Mouse (Mus musculus) G1E (cell line): ENCODE data around the gene 2310030G06Rik. TPM values are rescaled to one million over a fixed set of nuclear protein-coding genes. Genes with fewer than 3 reads are reported as not detected.

ENCODE experiments used
- ATAC-seq: 2 replicates; pipeline ENCODE4 v1.8.0; 2016; ENCODE audit warnings: mild to moderate bottlenecking; ENCODE audit not compliant: insufficient number of reproducible peaks, poor library complexity, low FRiP score, severe bottlenecking; ENCODE audit errors: extremely low read depth
- DNase-seq: peaks from one replicate; pipeline ENCODE4 v3.0.0; 2012; ENCODE audit warnings: low spot score
- H3K27me3 ChIP-seq: 2 replicates; pipeline ENCODE4 v1.6.1; 2012; ENCODE audit warnings: mild to moderate bottlenecking, low read length, inconsistent platforms; ENCODE audit not compliant: insufficient read depth
- H3K36me3 ChIP-seq: replicated peaks from 2 replicates; pipeline ENCODE3; 2012; ENCODE audit warnings: mild to moderate bottlenecking, inconsistent platforms
- H3K4me1 ChIP-seq: 2 replicates; pipeline ENCODE4 v1.6.1; 2012; ENCODE audit warnings: low read depth, low read length, inconsistent platforms, mixed read lengths; ENCODE audit not compliant: insufficient read depth
- H3K4me3 ChIP-seq: 2 replicates; pipeline ENCODE4 v1.5.1; 2012; ENCODE audit warnings: low read depth, mild to moderate bottlenecking, inconsistent platforms, low read length, moderate library complexity, mixed read lengths
- H3K9me3 ChIP-seq: replicated peaks from 2 replicates; pipeline ENCODE4 v1.6.1; 2012; ENCODE audit warnings: inconsistent platforms
- CTCF ChIP-seq: IDR thresholded peaks from 2 replicates; pipeline ENCODE4 v1.5.1; 2012; ENCODE audit warnings: low read depth, low read length, inconsistent platforms, mixed read lengths
- GATA1 ChIP-seq: IDR thresholded peaks from 2 replicates; pipeline ENCODE4 v1.6.1; 2012; ENCODE audit warnings: borderline replicate concordance, low read length, inconsistent platforms, mixed read lengths
- GATA2 ChIP-seq: IDR thresholded peaks from 2 replicates; pipeline ENCODE4 v1.6.1; 2012; ENCODE audit warnings: low read depth, low read length, inconsistent platforms, borderline replicate concordance
- POLR2AphosphoS5 ChIP-seq: IDR thresholded peaks from 2 replicates; pipeline ENCODE4 v1.6.1; 2012; ENCODE audit warnings: low read depth, low read length, inconsistent platforms; ENCODE audit not compliant: insufficient replicate concordance
- TAL1 ChIP-seq: conservative IDR thresholded peaks from 2 replicates; pipeline ENCODE4 v1.6.1; 2012; ENCODE audit warnings: low read depth, low read length, inconsistent platforms, mixed read lengths
- polyA plus RNA-seq: library from polyadenylated mRNA; stranded (reverse); fragments of >175 nt; gene quantifications from 2 replicates; pipeline ENCODE4 v1.2.3, GENCODE M21; 2012
- total RNA-seq, 2 experiments: library from RNA; stranded (forward) in 1 of 2; stranded (reverse) in 1 of 2; fragments of 200-1000 nt in 1 of 2; fragments of >200 nt in 1 of 2; fragmentation: Nextera tagmentation in 1 of 2; gene quantifications; 2 replicates each; pipeline ENCODE4 v1.2.3; 2014 to 2017

2310030G06Rik gene
- total and polyA plus RNA-seq, 3 experiments = 1.1 TPM; not detected in 2

DNA sequence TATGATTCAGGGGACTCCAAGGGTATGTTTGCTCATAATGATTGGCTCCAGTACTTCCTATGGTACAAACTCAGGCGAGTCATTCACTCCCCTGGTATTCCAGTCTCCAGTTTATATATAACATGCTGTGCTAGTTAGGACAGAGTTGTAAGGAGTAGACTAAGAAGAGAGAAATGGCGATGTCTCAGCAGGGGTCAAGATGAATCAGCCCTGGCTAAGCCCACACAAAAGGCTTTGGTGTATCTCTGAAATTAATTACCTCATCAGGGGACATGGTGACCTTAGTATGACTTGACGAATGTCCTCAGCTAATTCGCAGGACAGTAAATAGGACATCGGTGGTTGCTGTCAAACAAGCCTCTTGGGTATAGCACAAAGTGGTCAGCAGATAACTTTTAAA, 10.4 kb upstream of the 2310030G06Rik start:
- no peak for DNase-seq
- Histone ChIP-seq H3K9me3 (no peaks in the 10 kb centered on the region), H3K27me3 (peaks cover 24% of the 10 kb centered on the region), H3K4me3 (no peak overlapping the region), H3K36me3 (no peaks in the 10 kb centered on the region), H3K4me1 (no peaks in the 10 kb centered on the region)
- ATAC-seq = no peak
- TF ChIP-seq CTCF = no peak
- TF ChIP-seq TAL1 = no peak
- no peak for TF ChIP-seq GATA2
- TF ChIP-seq GATA1 = no peak
- no peak for TF ChIP-seq POLR2AphosphoS5

DNA sequence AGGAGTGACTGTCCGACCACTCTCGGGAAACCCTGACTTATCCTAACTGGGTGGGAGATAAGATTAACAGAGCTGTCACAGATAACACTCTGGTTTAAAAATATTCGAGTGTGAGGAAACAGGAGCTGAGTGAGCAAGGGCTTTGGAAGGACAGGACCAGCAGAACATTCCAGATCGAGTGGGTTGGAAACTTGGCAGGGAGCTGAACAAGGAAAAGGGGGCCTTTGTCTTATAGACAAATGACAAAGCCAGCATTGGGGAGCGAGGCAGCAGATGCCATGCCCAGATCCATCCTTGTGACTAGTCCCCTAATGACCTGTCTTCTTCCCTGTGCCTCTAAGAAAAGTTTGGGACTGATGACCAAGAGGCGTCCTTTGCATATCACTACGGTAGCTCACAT, 7.6 kb upstream of the 2310030G06Rik start:
- H3K9me3 ChIP-seq = no peaks in the 10 kb centered on the region
- H3K27me3 ChIP-seq = peaks cover 31% of the 10 kb centered on the region
- H3K4me3 ChIP-seq = no peak overlapping the region
- no peaks in the 10 kb centered on the region for H3K36me3 ChIP-seq
- no peak for TF ChIP-seq GATA2
- TF ChIP-seq CTCF = no peak
- DNase-seq (no peak), ATAC-seq (no peak)
- no peaks in the 10 kb centered on the region for H3K4me1 ChIP-seq

DNA sequence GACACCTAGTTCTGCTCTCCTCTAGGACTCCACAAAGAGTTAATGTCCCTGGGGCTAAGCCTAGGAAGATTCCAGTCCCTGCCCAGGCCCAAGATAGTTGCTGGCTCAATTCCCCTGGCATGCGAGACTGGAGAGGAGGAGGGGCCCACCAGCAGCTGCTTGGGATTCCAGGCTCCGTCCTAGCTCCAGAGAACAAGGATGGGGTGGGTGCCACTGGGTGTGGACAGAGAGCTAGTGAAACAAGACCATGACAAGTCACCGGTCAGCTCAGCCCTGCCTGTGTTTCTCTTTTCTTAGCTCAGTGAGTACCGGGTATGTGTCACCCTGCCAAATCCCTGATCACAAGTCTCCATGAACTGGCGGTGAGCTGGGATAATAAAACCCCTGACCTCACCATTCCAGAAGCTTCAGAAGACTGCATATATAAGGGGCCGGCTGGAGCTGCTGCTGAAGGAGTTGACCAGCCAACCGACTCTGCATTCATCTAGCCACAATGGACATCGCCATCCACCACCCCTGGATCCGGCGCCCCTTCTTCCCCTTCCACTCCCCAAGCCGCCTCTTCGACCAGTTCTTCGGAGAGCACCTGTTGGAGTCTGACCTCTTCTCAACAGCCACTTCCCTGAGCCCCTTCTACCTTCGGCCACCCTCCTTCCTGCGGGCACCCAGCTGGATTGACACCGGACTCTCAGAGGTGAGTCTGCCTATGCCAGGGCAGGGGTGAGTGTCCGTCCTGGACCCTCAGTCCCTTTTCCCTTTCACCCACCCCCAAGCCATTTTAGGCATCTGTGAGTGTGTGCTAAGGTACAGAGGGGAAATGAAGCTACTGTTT, 6.7 kb upstream of the 2310030G06Rik start:
- DNase-seq = no peak
- TF ChIP-seq POLR2AphosphoS5 = no peak
- TF ChIP-seq CTCF = no peak
- no peak for TF ChIP-seq GATA1
- TF ChIP-seq TAL1 = no peak
- TF ChIP-seq GATA2 = no peak
- H3K36me3 ChIP-seq = no peaks in the 10 kb centered on the region

DNA sequence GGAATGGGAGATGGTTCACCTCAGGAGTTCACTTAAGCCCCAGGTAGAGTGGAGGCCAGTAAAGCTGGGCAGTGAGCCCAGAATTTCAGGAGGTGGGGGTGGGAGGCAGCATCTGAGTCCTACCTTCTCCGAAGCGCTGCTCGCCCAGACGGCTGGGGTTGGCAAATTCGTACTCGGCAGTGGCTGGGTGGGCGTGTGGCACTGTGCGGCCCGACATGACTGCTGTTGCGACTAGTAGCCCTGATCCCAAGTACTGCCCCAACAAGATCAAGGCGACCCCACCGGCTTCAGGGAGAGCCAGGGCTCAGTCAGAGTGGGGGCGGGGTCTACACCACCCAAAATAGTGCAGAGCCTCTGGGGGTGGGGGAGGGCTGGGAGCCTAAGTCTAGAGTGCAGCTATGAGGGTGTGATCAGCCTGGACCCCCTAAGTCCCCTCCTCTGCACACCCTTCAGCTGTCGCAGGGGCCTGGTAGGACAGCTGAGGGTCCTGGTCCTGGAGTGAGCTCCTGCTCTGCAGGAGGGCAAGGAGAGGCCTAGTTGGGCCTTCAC, 5.8 kb upstream of the 2310030G06Rik start, which contains the start of gene Hspb2:
Gene Hspb2, minus strand, starts transcription at position 301 of the 549 bp plus-strand sequence.
- no peak within 1 kb of the TSS for H3K4me3 ChIP-seq
- peaks cover 43% of the 10 kb centered on the region for H3K27me3 ChIP-seq
- no peaks in the 10 kb centered on the region for H3K9me3 ChIP-seq
- DNase-seq (no peak), ATAC-seq (no peak)
- TF ChIP-seq GATA1 = no peak
- TF ChIP-seq CTCF = no peak
- TF ChIP-seq GATA2 = no peak
- TF ChIP-seq POLR2AphosphoS5 = no peak
- TF ChIP-seq TAL1 = no peak
- H3K36me3 ChIP-seq = no peaks in the 10 kb centered on the region
- no peaks in the 10 kb centered on the region for H3K4me1 ChIP-seq

More for the DNA sequence above, 6.7 kb upstream of the 2310030G06Rik start:
- Histone ChIP-seq H3K27me3 (peaks cover 36% of the 10 kb centered on the region), H3K4me3 (no peak overlapping the region), H3K4me1 (no peaks in the 10 kb centered on the region), H3K9me3 (no peaks in the 10 kb centered on the region)
- no peak for ATAC-seq

DNA sequence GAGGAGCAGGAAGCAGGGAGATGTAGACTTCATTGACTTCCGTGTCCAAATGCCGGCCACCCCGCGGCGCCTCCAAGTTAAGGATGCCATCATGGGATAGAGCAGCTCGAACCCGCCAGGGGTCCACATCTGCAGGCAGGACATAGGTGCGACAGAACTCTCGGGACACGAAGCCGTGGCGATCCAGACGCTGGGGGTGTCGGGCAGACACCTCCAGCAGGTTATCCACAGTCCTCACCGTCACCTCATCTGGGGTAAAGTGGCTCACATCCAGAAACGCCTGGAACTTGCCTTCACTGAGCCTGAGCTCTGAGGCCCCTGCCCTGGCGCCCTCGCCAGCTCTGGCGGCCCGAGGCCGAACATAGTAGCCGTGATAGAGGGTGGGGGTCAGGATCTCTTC, 5.0 kb upstream of the 2310030G06Rik start, which contains the start of gene Cryab:
Gene Cryab, plus strand, starts transcription at position 3 of the 400 bp plus-strand sequence.
- ATAC-seq = no peak
- Histone ChIP-seq H3K4me3 (no peak within 1 kb of the TSS), H3K36me3 (no peaks in the 10 kb centered on the region), H3K27me3 (peaks cover 51% of the 10 kb centered on the region), H3K4me1 (no peaks in the 10 kb centered on the region), H3K9me3 (no peaks in the 10 kb centered on the region)
- no peak for DNase-seq
- TF ChIP-seq TAL1 (no peak), POLR2AphosphoS5 (no peak), GATA2 (no peak), CTCF (no peak), GATA1 (no peak)

DNA sequence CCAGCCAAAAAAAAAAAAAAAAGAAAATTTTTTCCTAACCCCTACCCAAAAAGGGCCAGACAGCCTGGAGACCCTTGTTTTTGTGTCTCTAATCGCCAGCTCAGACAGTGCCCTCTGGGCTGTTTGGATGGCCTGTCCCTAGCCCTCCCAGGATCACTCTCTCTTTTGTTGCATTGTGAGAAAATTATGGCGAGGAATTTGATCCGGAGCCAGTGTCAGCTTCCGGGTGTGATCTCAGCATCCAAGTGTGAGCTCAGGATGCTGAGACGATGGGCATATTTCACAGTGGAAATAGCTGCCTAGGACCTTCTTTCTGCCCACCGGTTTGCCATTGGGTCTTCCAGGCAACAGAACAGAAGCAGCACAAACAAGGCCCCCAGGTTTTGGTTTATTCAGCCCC, 4.4 kb upstream of the 2310030G06Rik start:
- H3K4me1 ChIP-seq = 0 out of 2 replicates have a peak, but pooled peaks cover 2% of the 10 kb centered on the region
- TF ChIP-seq GATA1 (no peak), GATA2 (no peak), TAL1 (no peak), CTCF (no peak), POLR2AphosphoS5 (no peak)
- H3K36me3 ChIP-seq = no peaks in the 10 kb centered on the region
- no peak overlapping the region for H3K4me3 ChIP-seq
- ATAC-seq (no peak), DNase-seq (no peak)
- H3K27me3 ChIP-seq = peaks cover 55% of the 10 kb centered on the region
- H3K9me3 ChIP-seq = no peaks in the 10 kb centered on the region
